Mouse (Mus musculus) liver, embryonic 14.5 days (tissue): ENCODE measurements around the gene Atp6v0e.

Experiments used
- CTCF ChIP-seq: IDR thresholded peaks from 2 replicates; pipeline ENCODE4 v1.5.1; 2016; ENCODE audit warnings: antibody characterized with exemption, low read depth, control low read depth
- EP300 ChIP-seq: IDR thresholded peaks from 2 replicates; pipeline ENCODE4 v1.6.1; 2016; ENCODE audit warnings: antibody characterized with exemption, low read depth

DNA sequence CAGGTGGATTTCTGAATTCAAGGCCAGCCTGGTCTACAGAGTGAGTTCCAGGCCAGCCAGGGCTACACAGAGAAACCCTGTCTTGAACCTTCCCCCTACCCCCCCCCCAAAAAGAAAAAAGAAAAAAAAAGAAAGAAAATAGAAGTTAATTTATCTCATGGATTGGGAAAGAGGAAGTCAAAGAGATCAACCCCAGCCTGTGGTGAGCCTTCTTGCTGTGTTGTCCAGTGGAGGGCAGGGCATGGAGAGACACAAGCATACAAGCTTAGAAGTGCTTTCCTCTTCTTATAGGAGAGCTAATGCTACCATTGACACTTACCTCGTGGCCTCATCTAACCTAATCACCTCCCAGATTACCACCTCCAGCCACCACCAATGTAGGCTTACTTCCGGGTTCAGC, 23.2 kb upstream of the Atp6v0e start:
- TF ChIP-seq CTCF, result no peak
- TF ChIP-seq EP300, result no peak
